Comparison of ENCODE assay signal across 24 mouse cellular contexts in the genomic region with DNA sequence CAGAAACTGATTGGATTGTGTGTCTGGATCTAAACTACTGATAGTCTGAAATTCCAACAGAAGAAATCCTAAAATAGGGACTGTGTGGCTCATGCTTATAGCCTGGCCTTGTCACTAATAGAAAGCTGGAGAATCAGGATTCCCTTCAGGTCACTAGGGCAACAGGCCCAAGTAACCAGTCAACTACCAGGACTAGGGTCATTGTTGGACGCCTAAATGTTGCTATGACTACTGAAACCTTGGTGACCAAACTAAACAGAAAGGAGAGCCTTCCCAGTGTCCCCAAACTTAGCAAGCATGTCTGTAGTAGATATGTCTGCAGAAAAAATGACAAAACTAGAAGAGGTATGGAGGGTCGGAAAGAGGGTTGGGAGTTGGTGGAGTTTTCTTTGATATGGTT.
"Had no signal": no experiment of that assay in that cellular context is flagged by ENCODE, and none has a peak within 500 bp of the region (broad histone marks: within the 10 kb centered on the region; RNA-seq: fewer than 3 reads in every experiment).

No protein-coding gene starts in this region.

- H3K9ac ChIP-seq: heart, embryonic 13.5 days; heart, embryonic 15.5 days; hindbrain, embryonic 14.5 days; kidney, embryonic 15.5 days; limb, embryonic 13.5 days; limb, embryonic 15.5 days; liver, embryonic 12.5 days had no signal

- H3K9me3 ChIP-seq: heart, embryonic 13.5 days; heart, embryonic 15.5 days; kidney, embryonic 15.5 days; limb, embryonic 13.5 days; limb, embryonic 15.5 days; liver, embryonic 12.5 days had no signal

- H3K27ac ChIP-seq: heart, embryonic 13.5 days; heart, embryonic 15.5 days; hindbrain, embryonic 14.5 days; kidney, embryonic 15.5 days; kidney, postnatal 0 days; limb, embryonic 13.5 days; limb, embryonic 15.5 days; liver, embryonic 12.5 days had no signal

- ATAC-seq: hindbrain, embryonic 16.5 days; intestine, embryonic 16.5 days; liver, embryonic 12.5 days had no signal

- DNase-seq: gastrocnemius, postnatal 14 days; gastrocnemius, postnatal 36 days; heart, adult 18-20 months; heart, postnatal 10 days; heart, postnatal 36 days; kidney, adult 11 months; kidney, adult 2 months; kidney, adult 9 months; kidney, postnatal 14 days; kidney, postnatal 36 days; layer of hippocampus, adult 9-11 months; layer of hippocampus, postnatal 36 days; left cerebral cortex, postnatal 4 days had no signal

- H3K27me3 ChIP-seq: heart, embryonic 13.5 days; heart, embryonic 15.5 days; kidney, embryonic 15.5 days; limb, embryonic 13.5 days; limb, embryonic 15.5 days; liver, embryonic 12.5 days had no signal

- H3K4me2 ChIP-seq: heart, embryonic 11.5 days; heart, embryonic 13.5 days; heart, embryonic 15.5 days; hindbrain, embryonic 14.5 days; kidney, embryonic 15.5 days; limb, embryonic 13.5 days; limb, embryonic 15.5 days; liver, embryonic 12.5 days had no signal

- H3K4me3 ChIP-seq: heart, embryonic 13.5 days; heart, embryonic 15.5 days; kidney, embryonic 15.5 days; limb, embryonic 13.5 days; limb, embryonic 15.5 days; liver, embryonic 12.5 days had no signal

- H3K4me1 ChIP-seq: heart, embryonic 13.5 days; heart, embryonic 15.5 days; kidney, embryonic 15.5 days; limb, embryonic 13.5 days; limb, embryonic 15.5 days; liver, embryonic 12.5 days had no signal
